In genomic region chr8:119669284-119669683, GRCm38 (mm10) we compare ENCODE assay signal across 9 mouse cellular contexts. TPM values are rescaled to one million over a fixed set of nuclear protein-coding genes. Genes with fewer than 3 reads are reported as not detected.
DNase-seq lines count a peak whose midpoint lies in the region; ATAC-seq and TF ChIP-seq lines count a peak whose summit lies in the region.
"Had no signal": no experiment of that assay in that cellular context is flagged by ENCODE, and none has a peak within 500 bp of the region (broad histone marks: within the 10 kb centered on the region; RNA-seq: fewer than 3 reads in every experiment).

No protein-coding gene starts in this region.

- intact Hi-C loops in left cerebral cortex, adult 2 months (cut with DNase I), result no loop called here
- intact Hi-C loops in left cerebral cortex, postnatal 14 days (cut with DNase I), result no loop called here

- H3K4me1 ChIP-seq in G1E (ENCODE audit: insufficient read depth, low read depth, low read length), result no peaks in the 10 kb centered on the region

- H3K9me3 ChIP-seq in G1E (replicated peaks), result no peaks in the 10 kb centered on the region
- H3K9me3 ChIP-seq: midbrain, embryonic 15.5 days had no signal

- no peaks in the 10 kb centered on the region for H3K36me3 ChIP-seq in G1E (replicated peaks)
- H3K36me3 ChIP-seq: midbrain, embryonic 15.5 days had no signal

- no peak for ATAC-seq in G1E (ENCODE audit: extremely low read depth, insufficient number of reproducible peaks, low FRiP score, poor library complexity, severe bottlenecking)
- ATAC-seq: midbrain, embryonic 15.5 days had no signal

- H3K27ac ChIP-seq in left cerebral cortex, adult 2 months, result no peak overlapping the region
- H3K27ac ChIP-seq: midbrain, embryonic 15.5 days had no signal

- peaks cover 24% of the 10 kb centered on the region for H3K27me3 ChIP-seq in G1E (ENCODE audit: insufficient read depth, low read length)
- H3K27me3 ChIP-seq: midbrain, embryonic 15.5 days had no signal

- H3K4me3 ChIP-seq in left cerebral cortex, adult 2 months, result no peak overlapping the region
- no peak overlapping the region for H3K4me3 ChIP-seq in G1E (ENCODE audit: low read depth, low read length)
- H3K4me3 ChIP-seq: midbrain, embryonic 15.5 days had no signal

- peak; percentile 52 for TF ChIP-seq CTCF in left cerebral cortex, adult 2 months (IDR thresholded peaks at IDR 0.05)
- peak; percentile 45 for TF ChIP-seq CTCF in G1E (IDR thresholded peaks at IDR 0.05; ENCODE audit: low read depth, low read length)

- no peak for DNase-seq in left cerebral cortex, adult 2 months (ENCODE audit: extremely low spot score in 1 of 2, low spot score in 2 of 2)
- no peak for DNase-seq in left cerebral cortex, postnatal 14 days (ENCODE audit: low spot score in 2 of 2)
- DNase-seq in G1E (ENCODE audit: low spot score), result no peak
- DNase-seq in heart, postnatal 4 days, result peak; percentile 44
- peak; percentile 52 for DNase-seq in retina, postnatal 1 day
- DNase-seq in cerebellum, postnatal 36 days, result no peak
- DNase-seq in layer of hippocampus, postnatal 10 days (ENCODE audit: low spot score in 2 of 2), result no peak
- DNase-seq: right cerebral cortex, postnatal 4 days had no signal

RNA-seq across cellular contexts. Expression of gene Wfdc1, which starts 3.1 kb away (rescaled TPM):
- total RNA-seq in left cerebral cortex, adult 2 months (2021), result 10 to 100 TPM in 1 of 2 experiments, 1 to 10 TPM in 1; 9.7 to 10.6 TPM
- total RNA-seq in left cerebral cortex, postnatal 14 days (2021), result 1 to 10 TPM; 8.8 to 9.3 TPM
- total RNA-seq in G1E (2014; fragmentation: Nextera tagmentation), result not detected in 2 replicates
- not detected in 2 replicates for total RNA-seq in G1E (2017)
- polyA plus RNA-seq in G1E (2012), result not detected in 2 replicates
- total RNA-seq in heart, postnatal 4 days (2021), result 10 to 100 TPM; 26.3 to 26.8 TPM
- 1 to 10 TPM; 5.1 to 5.2 TPM for total RNA-seq in layer of hippocampus, postnatal 10 days (2021)

RNA-seq across cellular contexts. Expression of gene Atp2c2, which starts 30.5 kb away (rescaled TPM):
- 1 to 10 TPM; 1.8 to 2.3 TPM for total RNA-seq in left cerebral cortex, adult 2 months (2021)
- 1 to 10 TPM; 1.8 to 1.9 TPM for total RNA-seq in left cerebral cortex, postnatal 14 days (2021)
- total RNA-seq in G1E (2014; fragmentation: Nextera tagmentation) (not detected in 2 replicates), G1E (2017) (not detected in 2 replicates)
- polyA plus RNA-seq in G1E (2012), result not detected in 2 replicates
- not detected for total RNA-seq in heart, postnatal 4 days (2021)
- 1 to 10 TPM; 1.8 to 2.0 TPM for total RNA-seq in layer of hippocampus, postnatal 10 days (2021)

RNA-seq across cellular contexts. Expression of gene Kcng4, which starts 33.8 kb away (rescaled TPM):
- total RNA-seq in left cerebral cortex, adult 2 months (2021), result 1 to 10 TPM; 3.4 TPM
- 1 to 10 TPM; 2.2 to 2.4 TPM for total RNA-seq in left cerebral cortex, postnatal 14 days (2021)
- total RNA-seq in G1E (2014; fragmentation: Nextera tagmentation) (not detected in 2 replicates), G1E (2017) (0.11 TPM in 1 of 2 replicates, not detected in the other)
- polyA plus RNA-seq in G1E (2012), result not detected in 2 replicates
- total RNA-seq in heart, postnatal 4 days (2021), result not detected
- 1 to 10 TPM in 1 of 2 experiments, under 1 TPM in 1; 0.91 to 1.1 TPM for total RNA-seq in layer of hippocampus, postnatal 10 days (2021)

RNA-seq across cellular contexts. Expression of gene Adad2, which starts 56.7 kb away (rescaled TPM):
- total RNA-seq in left cerebral cortex, adult 2 months (2021), result under 1 TPM; 0.18 to 0.54 TPM
- under 1 TPM in 1 of 2 experiments, not detected in 1; 0.29 TPM for total RNA-seq in left cerebral cortex, postnatal 14 days (2021)
- total RNA-seq in G1E (2014; fragmentation: Nextera tagmentation) (not detected in 2 replicates), G1E (2017) (not detected in 2 replicates)
- not detected in 2 replicates for polyA plus RNA-seq in G1E (2012)
- not detected for total RNA-seq in heart, postnatal 4 days (2021)
- under 1 TPM in 1 of 2 experiments, not detected in 1; 0.25 TPM for total RNA-seq in layer of hippocampus, postnatal 10 days (2021)

Comparison
In these comparisons a context has a peak if more than half of its experiments do, and no peak if none do; other contexts are left out.
1. DNase-seq: peak in heart, postnatal 4 days (single experiment) and retina, postnatal 1 day (single experiment); none in left cerebral cortex, adult 2 months (0 of 2), left cerebral cortex, postnatal 14 days (0 of 2), G1E (single experiment), cerebellum, postnatal 36 days (0 of 2) and layer of hippocampus, postnatal 10 days (0 of 2).
2. RNA of gene Wfdc1, which starts 3.1 kb away (total RNA-seq): 26.3 to 26.8 TPM in heart, postnatal 4 days, 9.7 to 10.6 TPM in left cerebral cortex, adult 2 months, 8.8 to 9.3 TPM in left cerebral cortex, postnatal 14 days and 5.1 to 5.2 TPM in layer of hippocampus, postnatal 10 days; not detected in G1E; every median in the first group is over 4 times any median in the second.